Mouse (Mus musculus) midbrain, embryonic 11.5 days (tissue): ENCODE results near the gene Tigar. TPM values are rescaled to one million over a fixed set of nuclear protein-coding genes. Genes with fewer than 3 reads are reported as not detected.
A peak's percentile ranks its signal among the peaks of the same experiment; 100 is the strongest.

Experiments used
- ATAC-seq: fragments of 200-750 bp; cut with Nextera tagmentation; 2 replicates; pipeline ENCODE4 v1.8.0; 2017; ENCODE audit warnings: moderate TSS enrichment, moderate library complexity; ENCODE audit not compliant: low FRiP score
- DNase-seq: peaks from one replicate; pipeline ENCODE4 v3.0.0; 2015; ENCODE audit warnings: low spot score; ENCODE audit errors: missing footprints
- H3K27ac ChIP-seq: fragments of 300-500 bp; sonication (generic); 2 replicates; pipeline ENCODE4 v1.5.1; 2014; ENCODE audit warnings: low read depth, low read length
- H3K27me3 ChIP-seq: fragments of 300-500 bp; sonication (generic); 2 replicates; pipeline ENCODE4 v1.6.1; 2014; ENCODE audit warnings: mild to moderate bottlenecking, low read length, moderate library complexity, mixed read lengths; ENCODE audit not compliant: control insufficient read depth, insufficient read depth
- H3K36me3 ChIP-seq: fragments of 300-500 bp; sonication (generic); 2 replicates; pipeline ENCODE4 v1.6.1; 2014; ENCODE audit warnings: mild to moderate bottlenecking, low read length, moderate library complexity, mixed read lengths; ENCODE audit not compliant: control insufficient read depth, insufficient read depth
- H3K4me1 ChIP-seq: fragments of 300-500 bp; sonication (generic); 2 replicates; pipeline ENCODE4 v1.6.1; 2014; ENCODE audit warnings: low read length; ENCODE audit not compliant: control insufficient read depth, insufficient read depth
- H3K4me2 ChIP-seq: fragments of 300-500 bp; sonication (generic); 2 replicates; pipeline ENCODE4 v1.6.1; 2014; ENCODE audit warnings: mild to moderate bottlenecking, moderate library complexity
- H3K4me3 ChIP-seq: fragments of 300-500 bp; sonication (generic); 2 replicates; pipeline ENCODE4 v1.5.1; 2014; ENCODE audit warnings: low read depth, low read length
- H3K9ac ChIP-seq: fragments of 300-500 bp; sonication (generic); 2 replicates; pipeline ENCODE4 v1.6.1; 2014; ENCODE audit warnings: low read length
- H3K9me3 ChIP-seq: fragments of 300-500 bp; sonication (generic); 2 replicates; pipeline ENCODE4 v1.6.1; 2016; ENCODE audit warnings: low read length; ENCODE audit not compliant: control insufficient read depth
- WGBS: fragments of 180-500 bp; shearing (Covaris S2); extraction: QIAGEN DNeasy Blood & Tissue Kit; methylation state at CpG from one replicate; pipeline ENCODE4 v1.1.7; 2014; 5-methylcytosine and 5-hydroxymethylcytosine counted together
- polyA plus RNA-seq: library from polyadenylated mRNA; unstranded; fragments of >200 nt; fragmentation: Nextera tagmentation; extraction: Ambion mirVana; gene quantifications from 2 replicates; pipeline ENCODE4 v1.2.1, GENCODE M21; 2014

The Tigar gene
- polyA plus RNA-seq, 1 experiment from 2014 or later: 6.9 TPM

- H3K4me1 ChIP-seq: peaks cover 8% of the 10 kb centered on the region; the same call in 1 of the 2 replicates
- ATAC-seq (no peak), DNase-seq (peak; percentile 75)
- no peaks in the 10 kb centered on the region for H3K9me3 ChIP-seq
- no peak overlapping the region for H3K27ac ChIP-seq
- WGBS: 94% methylated on average over 14 of the region's 14 CpGs
- H3K36me3 ChIP-seq: peaks cover 19% of the 10 kb centered on the region
- H3K4me2 ChIP-seq: no peak overlapping the region
- no peak overlapping the region for H3K9ac ChIP-seq
- H3K4me3 ChIP-seq: no peak overlapping the region
- H3K27me3 ChIP-seq: no peaks in the 10 kb centered on the region
These were observed 20.3 kb upstream of the Tigar start for GRCm38 (mm10) chr6:127129659-127130058.

- DNase-seq: peak; percentile 82
- no peaks in the 10 kb centered on the region for H3K9me3 ChIP-seq
- H3K4me3 ChIP-seq: no peak overlapping the region
- WGBS: 90% methylated on average over 7 of the region's 7 CpGs
- no peak overlapping the region for H3K27ac ChIP-seq
- no peaks in the 10 kb centered on the region for H3K4me1 ChIP-seq
- ATAC-seq: no peak
- no peak overlapping the region for H3K9ac ChIP-seq
- no peak overlapping the region for H3K4me2 ChIP-seq
- H3K27me3 ChIP-seq: no peaks in the 10 kb centered on the region
- H3K36me3 ChIP-seq: peaks cover 6% of the 10 kb centered on the region; the same call in 1 of the 2 replicates
These were observed 14.1 kb upstream of the Tigar start for GRCm38 (mm10) chr6:127123506-127123905.

GRCm38 (mm10) chr6:127122996-127123395 is 13.6 kb upstream of the Tigar start:
- H3K4me1 ChIP-seq: no peaks in the 10 kb centered on the region
- 86% methylated on average over 5 of the region's 5 CpGs for WGBS
- ATAC-seq (no peak), DNase-seq (no peak)
- no peaks in the 10 kb centered on the region for H3K9me3 ChIP-seq
- H3K27ac ChIP-seq: no peak overlapping the region
- H3K36me3 ChIP-seq: peaks cover 6% of the 10 kb centered on the region; the same call in 1 of the 2 replicates
- no peak overlapping the region for H3K9ac ChIP-seq
- H3K27me3 ChIP-seq: no peaks in the 10 kb centered on the region
- no peak overlapping the region for H3K4me2 ChIP-seq
- H3K4me3 ChIP-seq: no peak overlapping the region

- Histone ChIP-seq H3K4me1 (no peaks in the 10 kb centered on the region), H3K4me2 (no peak overlapping the region), H3K9me3 (no peaks in the 10 kb centered on the region), H3K27ac (no peak overlapping the region), H3K4me3 (no peak overlapping the region), H3K9ac (no peak overlapping the region), H3K36me3 (peaks cover 2% of the 10 kb centered on the region; the same call in 1 of the 2 replicates), H3K27me3 (no peaks in the 10 kb centered on the region)
- 79% methylated on average over 4 of the region's 4 CpGs for WGBS
- ATAC-seq (0 out of 2 replicates have a peak, but pooled peaks have one; percentile 33), DNase-seq (peak; percentile 49)
These were observed 13.0 kb upstream of the Tigar start for GRCm38 (mm10) chr6:127122221-127122806.

- Histone ChIP-seq H3K4me3 (no peak overlapping the region), H3K27ac (peak overlapping the region; percentile 22), H3K4me1 (peaks cover 4% of the 10 kb centered on the region; the same call in 1 of the 2 replicates), H3K9me3 (no peaks in the 10 kb centered on the region), H3K9ac (no peak overlapping the region), H3K36me3 (no peaks in the 10 kb centered on the region), H3K27me3 (no peaks in the 10 kb centered on the region), H3K4me2 (no peak overlapping the region)
- DNase-seq: peak; percentile 86
- ATAC-seq: peak; percentile 58; the same call in 1 of the 2 replicates
- 49% methylated on average over 23 of the region's 23 CpGs for WGBS
These were observed 5.5 kb upstream of the Tigar start for GRCm38 (mm10) chr6:127114753-127115456.

- ATAC-seq: no peak
- WGBS: 46% methylated on average over 20 of the region's 20 CpGs
- Histone ChIP-seq H3K4me3 (peak overlapping the region; percentile 51), H3K4me2 (peak overlapping the region; percentile 88), H3K9ac (peak overlapping the region; percentile 65), H3K27me3 (no peaks in the 10 kb centered on the region), H3K9me3 (no peaks in the 10 kb centered on the region), H3K36me3 (no peaks in the 10 kb centered on the region), H3K4me1 (peaks cover 8% of the 10 kb centered on the region), H3K27ac (no peak overlapping the region)
- peak; percentile 90 for DNase-seq
These were observed 843 bp downstream of the Tigar start for GRCm38 (mm10) chr6:127108368-127109060.

- Histone ChIP-seq H3K4me3 (no peak overlapping the region), H3K9ac (no peak overlapping the region)
- no peak for ATAC-seq
These were observed 1.9 kb downstream of the Tigar start for GRCm38 (mm10) chr6:127107413-127107812.

GRCm38 (mm10) chr6:127106726-127107125 is 2.6 kb downstream of the Tigar start:
- H3K9me3 ChIP-seq: no peaks in the 10 kb centered on the region
- peaks cover 8% of the 10 kb centered on the region for H3K4me1 ChIP-seq
- no peaks in the 10 kb centered on the region for H3K36me3 ChIP-seq
- DNase-seq (no peak), ATAC-seq (no peak)
- H3K4me2 ChIP-seq: no peak overlapping the region
- H3K9ac ChIP-seq: no peak overlapping the region
- H3K27ac ChIP-seq: no peak overlapping the region
- no peaks in the 10 kb centered on the region for H3K27me3 ChIP-seq
- no peak overlapping the region for H3K4me3 ChIP-seq
- 55% methylated on average over 5 of the region's 5 CpGs for WGBS

More at GRCm38 (mm10) chr6:127107413-127107812, 1.9 kb downstream of the Tigar start:
- H3K27ac ChIP-seq: no peak overlapping the region
- H3K27me3 ChIP-seq: no peaks in the 10 kb centered on the region
- peaks cover 8% of the 10 kb centered on the region for H3K4me1 ChIP-seq
- no peaks in the 10 kb centered on the region for H3K9me3 ChIP-seq
- H3K36me3 ChIP-seq: no peaks in the 10 kb centered on the region
- DNase-seq: no peak
- H3K4me2 ChIP-seq: no peak overlapping the region

GRCm38 (mm10) chr6:127106189-127106588 is 3.2 kb downstream of the Tigar start:
- H3K36me3 ChIP-seq: no peaks in the 10 kb centered on the region
- no peak overlapping the region for H3K4me2 ChIP-seq
- H3K27ac ChIP-seq: no peak overlapping the region
- no peak overlapping the region for H3K9ac ChIP-seq
- peaks cover 8% of the 10 kb centered on the region for H3K4me1 ChIP-seq
- WGBS: 88% methylated on average over 5 of the region's 5 CpGs
- no peak overlapping the region for H3K4me3 ChIP-seq
- no peak for DNase-seq
- H3K9me3 ChIP-seq: no peaks in the 10 kb centered on the region
- no peaks in the 10 kb centered on the region for H3K27me3 ChIP-seq
- ATAC-seq: no peak
